Mouse (Mus musculus) megakaryocyte, embryonic 14.5 days (primary cell): ENCODE data around the gene Dcun1d3.

Experiments
- FLI1 ChIP-seq: IDR thresholded peaks from 2 replicates; pipeline ENCODE4 v1.6.1; 2012; ENCODE audit warnings: low read length, inconsistent platforms, mixed read lengths
- GATA1 ChIP-seq: IDR thresholded peaks from 3 replicates; pipeline ENCODE4 v1.6.1; 2012; ENCODE audit warnings: mixed read lengths, low read length, inconsistent platforms, borderline replicate concordance

DNA sequence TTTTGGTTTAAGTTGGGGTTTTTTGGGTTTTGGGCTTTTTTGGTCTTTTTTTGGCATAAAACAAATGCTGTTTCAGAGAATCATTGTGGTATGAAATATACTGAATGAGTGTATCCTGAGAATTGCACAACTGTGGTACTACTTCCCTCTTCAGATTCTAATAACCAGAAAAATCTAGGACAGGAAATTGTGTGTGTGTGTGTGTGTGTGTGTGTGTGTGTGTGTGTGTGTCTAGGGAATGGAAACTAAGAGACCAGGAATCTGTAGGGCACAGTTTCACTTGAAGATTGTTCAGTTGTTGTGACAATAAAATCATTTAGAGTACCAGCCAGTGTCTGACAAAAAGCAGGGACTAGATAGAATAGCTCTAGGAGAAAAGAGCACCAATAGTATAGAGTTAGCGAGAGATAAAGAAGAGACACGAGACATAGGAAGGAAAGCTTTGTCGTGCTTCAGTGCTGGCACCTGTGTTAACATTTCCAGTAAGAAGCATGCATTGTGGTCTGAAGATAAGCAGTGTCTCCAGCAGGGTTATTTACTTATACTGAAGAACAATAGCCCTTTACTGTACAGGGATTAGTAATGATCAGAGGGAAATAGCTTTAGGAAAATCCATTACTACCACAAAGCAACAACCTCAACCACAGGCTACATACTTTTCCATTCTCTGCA is 3.4 kb upstream of the Dcun1d3 start:
- TF ChIP-seq GATA1: no peak
- TF ChIP-seq FLI1: no peak
